Mouse (Mus musculus): ENCODE results near the gene Arhgef7. TPM values are rescaled to one million over a fixed set of nuclear protein-coding genes. Genes with fewer than 3 reads are reported as not detected.
A peak's percentile ranks its signal among the peaks of the same experiment; 100 is the strongest.

The Arhgef7 gene
- polyA plus RNA-seq, 1 experiment from 2014 or later, result 24.0 TPM

- WGBS, result 83% methylated on average over 7 of the region's 7 CpGs
- peaks cover 11% of the 10 kb centered on the region for H3K4me1 ChIP-seq (ENCODE audit: control insufficient read depth, insufficient read depth, low read length)
- H3K9ac ChIP-seq (ENCODE audit: low read depth, low read length), result no peak overlapping the region
- H3K27ac ChIP-seq (ENCODE audit: low read length), result no peak overlapping the region
- H3K4me3 ChIP-seq (ENCODE audit: low read length), result no peak overlapping the region
- no peak for ATAC-seq
- no peaks in the 10 kb centered on the region for H3K36me3 ChIP-seq (ENCODE audit: control insufficient read depth, insufficient read depth, low read length)
- H3K4me2 ChIP-seq (ENCODE audit: low read depth, low read length), result no peak overlapping the region
- H3K27me3 ChIP-seq (replicated peaks; ENCODE audit: control insufficient read depth, insufficient read depth, low read length), result no peaks in the 10 kb centered on the region
- H3K9me3 ChIP-seq (ENCODE audit: control insufficient read depth, low read length), result no peaks in the 10 kb centered on the region
These were observed 30.1 kb upstream of the Arhgef7 start for GRCm38 (mm10) chr8:11697467-11697866.

DNA sequence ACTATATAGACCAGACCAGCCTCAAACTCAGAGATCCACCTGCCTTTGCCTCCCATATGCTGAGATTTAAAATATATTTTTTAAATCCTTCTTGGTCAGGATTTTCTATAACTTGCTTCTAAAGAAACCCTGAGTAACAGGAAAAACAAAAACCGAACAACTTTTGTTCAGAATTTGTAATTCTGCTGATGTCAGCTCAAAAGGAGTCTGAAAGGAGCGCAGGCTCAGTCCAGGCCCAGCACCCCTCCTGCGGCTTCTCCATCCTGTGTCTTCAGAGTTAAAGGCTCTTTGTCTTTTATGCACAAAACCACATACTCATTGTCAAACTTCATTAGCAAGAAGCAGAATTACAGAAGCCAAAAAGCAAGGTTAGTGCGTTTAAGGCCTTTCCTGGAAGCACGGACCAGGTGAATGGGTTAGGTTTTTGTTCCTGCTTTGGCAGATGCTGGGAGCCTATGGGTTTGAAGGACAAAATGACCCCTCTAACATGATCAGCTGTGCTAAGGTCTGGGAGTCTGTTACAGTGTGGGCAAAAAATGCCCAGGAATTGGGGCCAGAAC lies 28.0 kb upstream of the Arhgef7 start:
- H3K27ac ChIP-seq (ENCODE audit: low read length), result no peak overlapping the region
- no peak for ATAC-seq
- H3K4me1 ChIP-seq (ENCODE audit: control insufficient read depth, insufficient read depth, low read length), result peaks cover 11% of the 10 kb centered on the region
- H3K9ac ChIP-seq (ENCODE audit: low read depth, low read length), result no peak overlapping the region; the same call in 1 of the 2 replicates
- no peaks in the 10 kb centered on the region for H3K27me3 ChIP-seq (replicated peaks; ENCODE audit: control insufficient read depth, insufficient read depth, low read length)
- H3K4me3 ChIP-seq (ENCODE audit: low read length), result no peak overlapping the region
- H3K36me3 ChIP-seq (ENCODE audit: control insufficient read depth, insufficient read depth, low read length), result no peaks in the 10 kb centered on the region
- WGBS, result 88% methylated on average over 5 of the region's 5 CpGs
- no peak overlapping the region for H3K4me2 ChIP-seq (ENCODE audit: low read depth, low read length)
- H3K9me3 ChIP-seq (ENCODE audit: control insufficient read depth, low read length), result no peaks in the 10 kb centered on the region; the same call in 1 of the 2 replicates

- Histone ChIP-seq H3K27me3 (replicated peaks; ENCODE audit: control insufficient read depth, insufficient read depth, low read length) (no peaks in the 10 kb centered on the region), H3K4me1 (ENCODE audit: control insufficient read depth, insufficient read depth, low read length) (peaks cover 11% of the 10 kb centered on the region), H3K4me2 (ENCODE audit: low read depth, low read length) (peak overlapping the region; percentile 38), H3K36me3 (ENCODE audit: control insufficient read depth, insufficient read depth, low read length) (no peaks in the 10 kb centered on the region), H3K27ac (ENCODE audit: low read length) (no peak overlapping the region), H3K9me3 (ENCODE audit: control insufficient read depth, low read length) (no peaks in the 10 kb centered on the region; the same call in 1 of the 2 replicates), H3K4me3 (ENCODE audit: low read length) (no peak overlapping the region; the same call in 1 of the 2 replicates), H3K9ac (ENCODE audit: low read depth, low read length) (no peak overlapping the region; the same call in 1 of the 2 replicates)
- peak; percentile 84 for ATAC-seq
- WGBS, result 33% methylated on average over 26 of the region's 26 CpGs
These were observed 27.2 kb upstream of the Arhgef7 start for GRCm38 (mm10) chr8:11700060-11701032.

GRCm38 (mm10) chr8:11701033-11701362 lies 26.5 kb upstream of the Arhgef7 start, which contains the start of gene 1700016D06Rik:
Gene 1700016D06Rik (minus strand): TSS chr8:11701063.
- Histone ChIP-seq H3K27me3 (replicated peaks; ENCODE audit: control insufficient read depth, insufficient read depth, low read length) (no peaks in the 10 kb centered on the region), H3K4me1 (ENCODE audit: control insufficient read depth, insufficient read depth, low read length) (peaks cover 11% of the 10 kb centered on the region), H3K9ac (ENCODE audit: low read depth, low read length) (no peak within 1 kb of the TSS; the same call in 1 of the 2 replicates), H3K27ac (ENCODE audit: low read length) (no peak within 1 kb of the TSS), H3K4me3 (ENCODE audit: low read length) (no peak within 1 kb of the TSS; the same call in 1 of the 2 replicates), H3K4me2 (ENCODE audit: low read depth, low read length) (peak within 1 kb of the TSS; percentile 38), H3K9me3 (ENCODE audit: control insufficient read depth, low read length) (no peaks in the 10 kb centered on the region; the same call in 1 of the 2 replicates), H3K36me3 (ENCODE audit: control insufficient read depth, insufficient read depth, low read length) (no peaks in the 10 kb centered on the region)
- no peak for ATAC-seq
- WGBS, result 46% methylated on average over 6 of the region's 6 CpGs

DNA sequence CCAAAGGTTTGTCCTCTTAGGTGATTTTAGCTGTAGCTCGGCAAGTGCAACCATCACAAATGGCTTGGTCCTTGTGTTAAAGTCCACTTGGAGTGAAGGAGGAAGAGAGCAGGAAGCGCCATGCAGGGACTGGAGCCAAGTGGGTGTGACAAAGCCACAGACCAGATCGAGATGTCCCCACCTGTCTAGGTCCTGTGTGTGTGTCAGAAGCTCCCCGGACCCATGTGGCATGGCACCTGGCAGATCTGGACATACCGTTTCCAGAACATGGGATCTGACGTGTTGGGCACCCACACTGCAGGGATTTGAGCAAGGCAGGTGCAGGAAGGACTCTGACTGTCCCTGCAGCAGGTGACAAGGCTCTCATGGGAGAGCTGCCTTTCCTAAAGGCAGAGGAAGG lies 26.1 kb upstream of the Arhgef7 start:
- no peak overlapping the region for H3K4me2 ChIP-seq (ENCODE audit: low read depth, low read length)
- 71% methylated on average over 6 of the region's 6 CpGs for WGBS
- H3K4me1 ChIP-seq (ENCODE audit: control insufficient read depth, insufficient read depth, low read length), result peaks cover 11% of the 10 kb centered on the region
- H3K27ac ChIP-seq (ENCODE audit: low read length), result no peak overlapping the region
- H3K27me3 ChIP-seq (replicated peaks; ENCODE audit: control insufficient read depth, insufficient read depth, low read length), result no peaks in the 10 kb centered on the region
- H3K9me3 ChIP-seq (ENCODE audit: control insufficient read depth, low read length), result no peaks in the 10 kb centered on the region; the same call in 1 of the 2 replicates
- no peak overlapping the region for H3K4me3 ChIP-seq (ENCODE audit: low read length)
- H3K9ac ChIP-seq (ENCODE audit: low read depth, low read length), result no peak overlapping the region
- ATAC-seq, result peak; percentile 54
- no peaks in the 10 kb centered on the region for H3K36me3 ChIP-seq (ENCODE audit: control insufficient read depth, insufficient read depth, low read length)

DNA sequence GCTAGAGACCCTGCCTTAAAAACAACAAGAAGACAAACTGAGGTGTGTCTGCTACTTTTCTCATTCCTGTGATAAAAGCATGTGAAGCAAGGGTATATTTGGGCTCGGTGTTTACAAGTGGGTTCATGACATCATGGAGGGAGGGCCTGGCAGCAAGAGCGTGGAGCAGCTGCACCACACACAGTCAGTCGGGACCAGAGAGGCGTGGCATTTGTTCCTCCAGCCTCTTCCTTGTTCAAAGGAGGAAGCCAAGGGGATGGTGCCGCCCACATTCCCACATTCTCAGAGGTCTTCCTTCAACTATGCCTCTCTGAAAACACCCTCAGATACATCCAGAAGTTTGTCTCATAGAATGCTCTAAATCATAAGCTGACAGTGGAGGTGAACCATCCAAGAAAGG lies 23.7 kb upstream of the Arhgef7 start:
- no peak overlapping the region for H3K9ac ChIP-seq (ENCODE audit: low read depth, low read length)

DNA sequence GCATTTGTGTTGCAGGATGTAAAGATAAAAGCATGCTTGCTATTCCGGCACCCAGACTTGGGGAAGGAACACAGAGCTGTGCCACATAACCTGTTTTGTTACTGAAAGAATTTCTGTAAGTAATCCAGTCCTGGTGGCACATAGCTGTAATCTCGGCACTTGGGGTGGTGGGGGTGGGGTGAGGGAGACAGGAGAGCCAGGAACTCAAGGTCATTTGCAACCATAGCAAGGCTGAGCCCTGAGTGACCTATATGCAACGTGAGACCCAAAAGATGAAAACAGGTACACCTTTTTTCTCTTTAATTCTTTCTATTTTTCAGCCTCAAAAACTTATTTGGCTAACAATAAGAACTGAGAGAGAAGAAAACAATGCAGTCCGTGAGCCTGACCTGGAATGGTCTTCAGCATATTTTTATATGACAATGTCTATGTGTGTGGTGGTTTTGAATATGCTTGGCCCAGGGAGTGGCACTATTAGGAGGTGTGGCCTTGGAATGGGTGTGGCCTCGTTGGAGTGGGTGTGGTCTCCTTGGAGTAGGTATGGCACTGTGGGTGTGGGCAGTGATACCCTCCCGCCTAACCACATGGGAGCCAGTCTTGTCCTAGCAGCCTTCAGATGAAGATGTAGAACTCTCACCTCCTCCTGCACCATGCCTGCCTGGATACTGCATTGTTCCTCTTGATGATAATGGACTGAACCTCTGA lies 22.7 kb upstream of the Arhgef7 start:
- peaks cover 29% of the 10 kb centered on the region for H3K4me1 ChIP-seq (ENCODE audit: control insufficient read depth, insufficient read depth, low read length)
- no peak overlapping the region for H3K27ac ChIP-seq (ENCODE audit: low read length)
- no peaks in the 10 kb centered on the region for H3K36me3 ChIP-seq (ENCODE audit: control insufficient read depth, insufficient read depth, low read length)
- H3K4me2 ChIP-seq (ENCODE audit: low read depth, low read length), result no peak overlapping the region
- H3K4me3 ChIP-seq (ENCODE audit: low read length), result no peak overlapping the region
- no peak for ATAC-seq
- no peaks in the 10 kb centered on the region; the same call in 1 of the 2 replicates for H3K9me3 ChIP-seq (ENCODE audit: control insufficient read depth, low read length)
- H3K9ac ChIP-seq (ENCODE audit: low read depth, low read length), result no peak overlapping the region
- WGBS, result 69% methylated on average over 6 of the region's 6 CpGs
- H3K27me3 ChIP-seq (replicated peaks; ENCODE audit: control insufficient read depth, insufficient read depth, low read length), result no peaks in the 10 kb centered on the region

More for the DNA sequence above, 23.7 kb upstream of the Arhgef7 start:
- Histone ChIP-seq H3K36me3 (ENCODE audit: control insufficient read depth, insufficient read depth, low read length) (no peaks in the 10 kb centered on the region), H3K4me1 (ENCODE audit: control insufficient read depth, insufficient read depth, low read length) (peaks cover 20% of the 10 kb centered on the region), H3K9me3 (ENCODE audit: control insufficient read depth, low read length) (no peaks in the 10 kb centered on the region; the same call in 1 of the 2 replicates), H3K4me2 (ENCODE audit: low read depth, low read length) (no peak overlapping the region), H3K4me3 (ENCODE audit: low read length) (no peak overlapping the region), H3K27me3 (replicated peaks; ENCODE audit: control insufficient read depth, insufficient read depth, low read length) (no peaks in the 10 kb centered on the region), H3K27ac (ENCODE audit: low read length) (no peak overlapping the region)
- 84% methylated on average over 5 of the region's 5 CpGs for WGBS
- ATAC-seq, result no peak

- no peak overlapping the region for H3K9ac ChIP-seq (ENCODE audit: low read depth, low read length)
- WGBS, result 72% methylated on average over 12 of the region's 12 CpGs
- no peak overlapping the region for H3K4me3 ChIP-seq (ENCODE audit: low read length)
- no peaks in the 10 kb centered on the region; the same call in 1 of the 2 replicates for H3K9me3 ChIP-seq (ENCODE audit: control insufficient read depth, low read length)
- H3K36me3 ChIP-seq (ENCODE audit: control insufficient read depth, insufficient read depth, low read length), result no peaks in the 10 kb centered on the region
- H3K27ac ChIP-seq (ENCODE audit: low read length), result no peak overlapping the region
- ATAC-seq, result 0 out of 2 replicates have a peak, but pooled peaks have one; percentile 19
- peaks cover 33% of the 10 kb centered on the region for H3K4me1 ChIP-seq (ENCODE audit: control insufficient read depth, insufficient read depth, low read length)
- H3K27me3 ChIP-seq (replicated peaks; ENCODE audit: control insufficient read depth, insufficient read depth, low read length), result no peaks in the 10 kb centered on the region
- H3K4me2 ChIP-seq (ENCODE audit: low read depth, low read length), result no peak overlapping the region
These were observed 21.7 kb upstream of the Arhgef7 start for GRCm38 (mm10) chr8:11705818-11706217.

GRCm38 (mm10) chr8:11707701-11708100 lies 19.8 kb upstream of the Arhgef7 start:
- Histone ChIP-seq H3K9me3 (ENCODE audit: control insufficient read depth, low read length) (no peaks in the 10 kb centered on the region; the same call in 1 of the 2 replicates), H3K36me3 (ENCODE audit: control insufficient read depth, insufficient read depth, low read length) (no peaks in the 10 kb centered on the region), H3K27ac (ENCODE audit: low read length) (no peak overlapping the region), H3K9ac (ENCODE audit: low read depth, low read length) (0 out of 2 replicates have a peak overlapping the region, but pooled peaks have one; percentile 24), H3K4me1 (ENCODE audit: control insufficient read depth, insufficient read depth, low read length) (peaks cover 28% of the 10 kb centered on the region; the same call in 1 of the 2 replicates), H3K4me3 (ENCODE audit: low read length) (no peak overlapping the region), H3K4me2 (ENCODE audit: low read depth, low read length) (no peak overlapping the region), H3K27me3 (replicated peaks; ENCODE audit: control insufficient read depth, insufficient read depth, low read length) (no peaks in the 10 kb centered on the region)
- ATAC-seq, result no peak
- WGBS, result 30% methylated on average over 3 of the region's 3 CpGs
